Mouse (Mus musculus) layer of hippocampus, adult 18-20 months (tissue): ENCODE measurements around the gene Trim32. TPM values are rescaled to one million over a fixed set of nuclear protein-coding genes. Genes with fewer than 3 reads are reported as not detected.

Experiments used
- DNase-seq, 2 experiments: peaks; one replicate each; pipeline ENCODE4 v3.0.0; 2022; ENCODE audit warnings: low spot score in 2 of 2
- long read RNA-seq: library from polyadenylated mRNA; stranded (forward); transcript quantifications from one replicate; pipeline ENCODE4 v2.0.0, GENCODE M21; 2021
- total RNA-seq, 2 experiments: library from RNA; stranded (reverse); gene quantifications; 2 replicates each; pipeline ENCODE4 v1.2.3; 2021

The Trim32 gene
- 100 to 1,000 TPM; 207 to 219 TPM for total RNA-seq
- long read RNA-seq, transcript Trim32-202 (2 exons, 3,191 nt): minor isoform, 126 of 493 reads
- long read RNA-seq, transcript Trim32-201 (2 exons, 3,194 nt): major isoform, 284 of 493 reads
- long read RNA-seq, partial matches to known transcripts: 62 of 493 reads
- long read RNA-seq, other reads (novel, unspliced or antisense): 19 of 493 reads

DNA sequence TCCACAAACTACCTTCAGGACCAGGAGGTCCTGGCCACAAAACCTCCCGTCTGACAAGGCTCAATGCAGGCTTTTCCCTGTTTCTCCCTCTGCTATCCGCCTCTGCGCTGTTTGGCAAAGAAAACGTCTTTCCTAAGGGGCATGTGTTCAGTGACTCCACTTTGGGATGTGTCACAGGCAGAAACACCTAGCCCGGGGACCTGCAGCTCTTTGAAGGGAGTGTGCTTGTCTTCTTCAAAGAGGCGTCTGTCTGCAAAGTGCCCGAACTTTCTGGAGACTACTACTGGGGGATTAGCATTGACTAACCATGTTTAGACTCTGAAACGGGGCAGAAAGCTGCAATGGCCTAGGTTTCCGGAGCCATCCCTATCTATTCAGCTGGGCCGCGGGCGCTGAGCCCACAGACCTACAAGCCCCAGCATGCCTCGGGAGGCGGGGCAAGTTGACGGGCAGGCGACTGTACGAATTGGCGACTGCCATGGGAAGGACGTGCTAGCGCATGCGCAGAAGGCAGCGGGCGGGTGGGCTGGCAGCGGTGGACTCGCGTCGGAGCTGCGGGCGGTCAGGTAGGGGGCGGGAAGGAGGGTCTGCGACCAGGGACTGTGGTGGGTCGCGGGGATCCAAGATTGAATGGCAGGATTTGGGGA lies at the start of gene Trim32:
Gene Trim32 (plus strand): TSS at position 483 of the 647 bp plus-strand sequence.
- DNase-seq: peak; percentile 97 to 99

DNA sequence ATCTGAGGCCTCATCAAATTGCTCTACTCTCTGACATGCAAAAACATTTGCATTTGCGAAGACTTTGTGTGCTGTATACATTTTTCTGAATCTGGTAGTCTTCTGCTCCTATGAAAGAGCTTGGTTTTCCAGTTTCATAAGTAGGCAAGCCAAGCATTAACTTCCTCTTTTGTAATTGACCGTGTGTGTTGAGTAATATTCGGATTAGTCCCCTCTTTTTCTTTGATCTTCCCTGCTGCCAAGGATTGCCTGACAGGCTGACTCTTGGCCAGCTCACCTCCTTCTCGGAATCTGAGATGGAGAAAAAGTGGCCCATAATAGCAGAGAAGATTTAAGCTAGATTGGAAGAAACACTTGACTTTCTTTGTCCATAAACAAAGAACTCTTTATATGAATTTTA lies 39.3 kb upstream of the Trim32 start:
- no peak for DNase-seq

DNA sequence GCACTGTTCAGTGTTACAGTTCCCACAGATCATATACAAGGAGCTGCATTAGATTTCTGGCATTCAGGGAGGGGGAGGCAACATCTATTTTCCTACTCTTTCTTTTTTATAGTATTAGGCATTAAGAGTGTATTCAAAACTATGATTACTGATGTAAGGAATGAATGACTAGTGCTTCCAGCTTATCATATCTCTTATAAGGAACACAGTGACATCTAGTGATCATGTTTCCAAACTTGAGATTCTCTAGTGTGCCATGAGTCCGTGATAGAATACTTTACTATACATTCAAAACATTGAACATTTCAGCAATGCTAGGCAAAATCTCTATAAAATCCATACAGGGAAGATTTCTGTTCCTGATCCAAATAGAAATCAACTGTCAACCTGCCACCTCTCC lies 24.5 kb upstream of the Trim32 start:
- no peak for DNase-seq

DNA sequence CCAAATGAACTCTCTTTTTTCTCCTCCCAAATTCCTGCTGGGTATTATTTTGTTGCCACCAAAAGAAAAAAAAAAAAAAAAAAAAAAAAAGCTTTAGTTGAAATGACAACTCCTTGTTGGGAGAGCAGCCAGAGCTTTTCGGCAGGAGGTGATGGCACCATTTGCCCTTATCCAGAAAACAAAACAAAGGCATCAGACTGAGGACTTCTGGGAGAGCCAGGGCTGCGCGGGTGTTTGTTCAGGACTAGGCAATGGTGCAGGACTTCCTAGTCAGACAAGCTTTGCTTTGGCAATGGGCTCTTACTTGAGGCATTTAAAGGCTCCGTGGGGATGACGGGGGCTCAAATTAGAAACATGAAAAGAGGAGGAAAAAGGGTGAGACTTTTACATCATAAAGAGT lies 17.8 kb upstream of the Trim32 start:
- no peak for DNase-seq

DNA sequence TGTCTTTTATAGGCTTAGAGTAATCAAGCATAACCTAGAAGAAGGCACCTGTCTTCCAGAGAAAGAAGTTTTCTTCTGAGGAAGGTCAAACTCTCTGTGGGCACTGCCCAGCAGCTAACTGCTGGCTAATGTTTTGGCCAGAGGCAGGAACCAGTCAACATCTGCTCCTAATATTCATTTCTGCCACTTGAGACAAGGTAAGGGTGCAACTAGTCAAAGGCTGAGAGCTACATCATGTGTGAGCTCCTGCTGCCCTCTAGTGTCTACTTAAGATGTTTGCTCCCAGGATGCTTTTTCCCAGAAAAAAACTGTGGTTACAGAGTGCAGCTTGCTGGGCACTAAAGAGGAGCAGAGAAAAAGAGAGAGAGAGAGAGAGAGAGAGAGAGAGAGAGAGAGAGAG lies 15.0 kb upstream of the Trim32 start:
- DNase-seq: peak in 1 of 2 experiments; percentile 66

DNA sequence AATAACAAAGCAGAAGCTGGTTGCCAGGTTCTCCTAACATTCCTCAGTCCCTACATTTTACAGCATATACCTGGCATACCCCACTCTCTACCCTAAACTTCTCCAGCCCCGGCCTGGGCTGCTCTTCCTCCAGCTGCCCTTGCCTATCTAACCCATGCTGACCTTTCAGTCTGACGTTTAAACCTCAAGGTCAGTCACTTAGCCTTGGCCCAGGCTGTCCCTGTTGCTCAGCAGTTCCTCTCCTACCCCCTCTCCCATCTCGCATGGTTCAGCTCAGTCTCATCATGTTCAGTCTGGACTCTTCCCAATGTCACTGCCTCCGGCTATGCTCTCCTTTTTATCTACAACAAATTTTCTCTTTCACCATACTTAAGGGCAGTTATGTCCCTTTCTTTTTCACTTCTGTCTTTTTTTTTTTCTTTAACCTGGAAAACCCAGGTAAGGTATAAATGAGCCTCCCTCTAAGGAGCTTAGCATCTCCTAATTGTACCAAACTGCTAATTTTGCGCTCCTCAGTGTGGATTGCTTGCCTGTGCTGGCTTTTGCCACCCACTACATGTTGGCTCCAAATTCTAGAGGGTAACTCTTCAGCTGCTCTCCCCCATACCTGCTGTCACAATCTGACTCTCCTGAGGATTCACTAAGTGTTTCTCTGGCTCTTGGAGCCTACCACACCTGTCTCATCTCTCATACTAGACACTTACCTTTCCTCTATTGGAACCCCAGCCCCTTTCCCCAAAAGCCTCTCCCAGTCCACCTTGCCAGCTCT lies 10.0 kb upstream of the Trim32 start:
- no peak for DNase-seq

DNA sequence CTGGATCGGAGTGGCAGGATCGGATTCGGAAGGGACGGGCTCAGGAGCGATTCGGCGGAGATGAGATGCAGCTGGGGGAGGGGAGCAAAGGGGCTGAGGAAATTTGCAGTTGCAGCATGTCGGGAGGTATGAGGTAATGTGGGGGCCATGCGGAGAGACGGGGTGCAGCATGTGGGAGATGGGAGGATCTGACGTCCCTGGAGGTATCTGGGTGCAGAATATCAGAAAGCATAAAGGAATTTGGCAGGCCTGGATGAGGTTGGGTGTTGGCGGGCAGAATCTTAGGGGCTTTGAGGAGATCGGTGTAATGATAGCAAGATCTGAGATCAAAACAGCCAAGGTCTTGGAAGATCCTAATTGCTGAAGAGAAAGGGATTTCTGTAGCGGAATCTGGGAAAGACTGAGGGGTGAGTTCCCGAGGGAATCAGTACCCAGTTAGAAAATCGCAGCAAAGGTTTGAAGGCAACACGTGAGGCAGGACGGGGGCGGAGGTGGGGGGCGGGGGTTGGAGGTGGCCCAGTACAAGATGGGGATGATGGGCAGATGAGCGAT lies 441 bp downstream of the Trim32 start:
- DNase-seq: no peak

DNA sequence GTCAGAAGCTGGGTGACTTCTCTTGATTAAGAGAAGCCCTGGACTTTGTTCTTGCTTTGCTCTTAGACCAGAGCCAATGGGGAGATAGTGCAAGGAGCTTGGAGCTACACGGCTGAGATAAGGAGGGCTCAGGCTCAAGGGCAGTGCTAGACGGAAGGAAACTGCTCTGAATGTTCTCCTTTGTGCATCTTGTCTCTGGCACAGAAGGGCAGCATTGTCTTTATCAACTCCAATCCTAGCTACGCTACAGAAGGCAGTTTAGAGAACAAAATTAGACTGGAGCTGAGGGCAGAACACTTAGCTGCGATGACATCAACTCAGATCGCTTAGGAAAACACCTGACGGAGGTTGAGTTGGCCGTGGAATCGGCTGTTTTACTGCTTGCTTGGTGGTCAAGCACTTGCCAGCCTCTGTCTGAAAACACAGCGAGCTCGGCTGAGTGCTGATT lies 2.4 kb downstream of the Trim32 start:
- DNase-seq: no peak

DNA sequence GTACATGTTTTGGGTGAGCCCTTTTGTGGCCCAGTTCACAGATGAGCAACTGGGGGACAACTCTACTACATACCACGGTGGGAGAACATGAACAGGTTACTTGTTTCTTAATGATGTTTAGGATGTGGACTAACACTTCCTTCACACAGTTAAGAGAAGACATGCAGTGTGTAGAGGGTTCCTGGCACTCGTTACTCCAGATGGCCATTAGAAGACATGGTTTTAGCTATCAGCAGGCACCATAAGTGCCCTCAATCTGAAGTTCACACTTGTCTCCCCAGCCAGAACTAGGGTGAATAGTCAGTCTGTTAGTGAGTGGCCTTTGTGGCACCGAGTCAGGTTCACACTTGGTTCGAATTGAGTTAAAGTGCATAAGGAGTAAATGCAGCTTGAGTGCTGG lies 3.3 kb downstream of the Trim32 start:
- no peak for DNase-seq

DNA sequence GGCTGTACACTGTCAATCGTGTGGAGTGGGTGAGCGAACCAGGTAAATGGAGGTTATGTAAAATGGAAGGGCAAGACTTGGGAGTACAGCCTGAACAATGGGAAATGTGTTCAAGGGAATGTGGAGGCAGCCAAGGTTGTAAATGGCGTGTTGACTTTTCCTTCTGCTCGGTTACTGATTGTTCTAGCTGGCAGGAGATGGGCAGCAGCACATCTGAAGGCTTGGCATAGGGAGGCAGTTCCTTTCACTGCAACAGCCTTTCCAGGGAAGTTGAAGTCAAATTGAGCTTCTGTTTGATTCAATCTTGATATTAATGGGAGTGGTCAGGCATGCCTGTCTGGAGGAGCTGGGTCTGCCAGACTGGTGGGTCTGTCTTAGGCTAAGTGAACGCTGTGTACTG lies 5.5 kb downstream of the Trim32 start:
- no peak for DNase-seq

DNA sequence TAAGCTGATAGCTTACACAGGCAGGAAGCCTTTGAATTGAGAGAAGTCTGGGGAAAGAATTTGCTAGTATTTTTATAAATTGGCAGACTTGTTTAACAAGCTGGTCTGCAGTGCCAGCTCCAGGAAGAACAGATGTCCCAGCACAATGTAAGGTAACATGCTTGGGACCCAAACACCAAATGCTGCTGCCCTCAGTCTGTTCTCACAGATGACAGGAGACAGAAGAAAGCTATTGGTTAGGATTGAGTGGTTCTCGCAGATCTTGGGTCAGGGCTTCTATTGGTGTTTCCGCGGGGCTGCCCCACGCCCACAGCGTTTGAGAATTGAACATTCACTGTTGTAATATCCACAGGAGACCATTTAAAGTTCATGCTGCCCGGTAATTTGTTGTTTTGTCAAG lies 6.1 kb downstream of the Trim32 start:
- peak; percentile 63 to 79 for DNase-seq

DNA sequence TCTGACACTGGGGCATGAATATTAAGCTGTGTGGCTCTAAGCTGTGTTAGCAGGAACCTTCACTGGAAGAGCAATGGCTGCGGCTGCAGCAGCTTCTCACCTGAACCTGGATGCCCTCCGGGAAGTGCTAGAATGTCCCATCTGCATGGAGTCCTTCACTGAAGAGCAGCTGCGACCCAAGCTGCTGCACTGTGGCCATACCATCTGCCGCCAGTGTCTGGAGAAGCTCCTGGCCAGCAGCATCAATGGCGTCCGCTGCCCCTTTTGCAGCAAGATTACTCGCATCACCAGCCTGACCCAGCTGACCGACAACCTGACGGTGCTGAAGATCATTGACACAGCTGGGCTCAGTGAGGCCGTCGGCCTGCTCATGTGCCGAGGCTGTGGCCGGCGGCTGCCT lies 8.3 kb downstream of the Trim32 start:
- DNase-seq: no peak

DNA sequence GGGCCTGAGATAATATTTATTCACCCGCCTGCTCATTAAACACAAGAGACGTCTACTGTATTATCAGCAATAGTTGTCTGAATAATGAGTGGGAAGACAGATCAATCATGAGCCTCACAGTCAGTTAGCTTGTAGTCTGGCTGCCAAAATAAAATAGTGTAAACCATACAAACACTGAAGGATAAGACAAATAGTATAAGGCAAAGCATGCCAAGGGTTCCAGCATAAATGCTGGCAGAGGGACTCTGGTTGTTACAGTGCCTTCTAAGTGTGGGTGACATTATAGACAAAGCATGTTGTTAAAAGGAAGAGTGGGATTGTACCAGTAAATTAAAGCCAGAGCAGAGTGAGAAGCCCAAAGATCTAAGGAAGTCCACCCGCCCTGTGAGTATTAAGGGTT lies 15.3 kb downstream of the Trim32 start:
- DNase-seq: no peak

DNA sequence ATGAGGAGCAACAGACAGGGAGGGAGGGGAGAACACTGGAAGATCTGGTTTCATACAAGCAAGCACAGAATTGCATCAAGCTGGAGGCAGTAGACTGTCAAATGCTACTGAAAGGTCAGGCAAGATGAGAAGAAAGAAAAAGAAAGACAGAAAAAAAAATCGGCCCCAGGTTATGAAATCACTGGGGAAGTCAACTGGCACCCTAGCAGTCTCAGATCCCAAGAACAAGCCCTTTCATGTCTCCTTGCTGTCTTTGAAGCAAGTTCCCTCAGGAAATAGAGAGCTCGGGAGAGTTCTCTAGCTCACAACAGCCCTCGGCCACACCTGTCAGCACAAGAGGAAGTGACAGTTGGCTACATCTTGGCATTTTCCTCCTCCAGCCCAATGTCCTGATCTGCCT lies 33.4 kb downstream of the Trim32 start:
- DNase-seq: no peak

DNA sequence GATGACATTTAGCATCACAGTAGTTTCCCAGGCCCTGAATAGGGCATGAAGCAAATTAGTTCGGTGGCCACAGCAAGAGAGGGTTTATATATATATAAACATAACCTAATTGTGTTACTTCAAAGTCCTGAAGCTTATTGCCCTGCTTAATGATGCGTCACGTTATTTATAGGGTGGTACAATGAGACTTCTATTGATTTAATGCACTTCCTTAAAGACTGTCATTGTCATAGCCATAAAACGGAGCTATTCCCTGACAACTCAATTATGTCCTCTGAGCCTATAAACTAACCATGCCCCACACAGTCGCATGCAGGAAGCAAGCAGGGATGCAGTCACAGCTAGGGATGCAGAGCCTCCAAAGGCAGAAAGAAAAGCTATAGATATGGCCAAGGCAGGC lies 37.8 kb downstream of the Trim32 start:
- DNase-seq: no peak

DNA sequence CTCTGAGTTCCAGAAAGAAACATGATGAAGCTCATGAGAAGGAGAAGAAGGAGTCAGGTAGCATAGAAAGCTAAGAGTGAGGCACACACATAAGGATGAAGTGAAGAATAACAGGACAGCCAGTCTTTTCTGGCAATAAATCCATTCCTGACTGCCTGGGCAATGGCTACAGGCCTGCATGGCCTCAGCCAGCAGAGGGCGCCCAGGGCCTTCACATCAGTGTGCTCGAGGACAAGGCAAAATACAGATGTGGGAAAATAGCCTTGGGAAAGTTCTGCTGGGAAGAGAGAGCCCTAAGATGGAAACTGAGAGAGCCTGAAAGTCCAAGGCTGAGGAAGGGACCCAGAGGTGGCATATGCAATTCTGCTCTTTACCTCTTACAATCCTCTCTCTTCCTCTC lies 49.9 kb downstream of the Trim32 start:
- DNase-seq: peak; percentile 60 to 86

DNA sequence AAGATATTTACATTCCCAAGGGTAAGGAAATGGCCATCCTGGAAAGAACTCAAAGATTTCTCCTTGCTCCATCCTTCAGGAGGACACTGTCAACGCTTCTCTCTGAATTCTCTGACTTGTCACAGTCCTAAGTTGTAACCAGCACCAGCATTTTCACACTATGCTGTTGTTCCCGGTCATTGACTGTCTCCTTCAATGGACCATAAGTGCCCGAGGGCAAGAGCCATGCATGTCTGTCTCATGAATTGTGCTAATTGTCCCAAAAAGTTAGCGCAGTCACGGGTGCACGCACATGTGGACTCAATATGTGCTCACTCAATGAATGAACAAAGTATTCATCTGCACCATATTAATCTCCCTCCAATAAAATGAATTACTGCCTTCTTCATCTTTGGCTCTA lies 58.4 kb downstream of the Trim32 start:
- no peak for DNase-seq
